Mouse (Mus musculus) yolk sac, embryonic 10.5 days (tissue): ENCODE data around the gene Gm9508.
"Not testable (repeated sequence)": the region's sequence is repeated elsewhere in the genome, so short reads cannot be mapped to it uniquely, and the experiment has no call there.

Experiments
- DNase-seq: peaks from one replicate; pipeline ENCODE4 v3.0.0-alpha.2; 2017; ENCODE audit warnings: low spot score

The Gm9508 gene

DNA sequence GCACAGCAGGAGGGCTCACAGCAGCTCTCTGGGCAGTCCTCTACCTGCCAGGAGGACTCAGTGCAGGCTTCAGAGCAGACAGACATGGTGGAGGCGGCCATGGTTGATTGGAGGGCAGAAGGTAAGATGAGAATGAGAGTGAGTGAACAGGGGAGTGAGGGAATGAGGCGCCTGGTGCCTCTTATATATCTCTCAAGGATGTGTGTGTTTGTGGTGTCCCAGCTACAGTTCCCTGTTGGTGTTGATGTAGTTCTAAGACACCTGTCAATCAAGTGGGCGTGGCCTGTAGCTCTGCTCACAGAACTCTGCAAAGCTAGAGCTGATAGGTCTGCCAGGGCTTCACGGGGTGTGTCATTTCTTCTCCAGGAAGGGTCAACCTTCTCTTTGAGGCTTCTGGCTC lies at the start of gene Gm9508:
Gene Gm9508, minus strand, starts transcription at position 101 of the 400 bp plus-strand sequence.
- DNase-seq: no peak

DNA sequence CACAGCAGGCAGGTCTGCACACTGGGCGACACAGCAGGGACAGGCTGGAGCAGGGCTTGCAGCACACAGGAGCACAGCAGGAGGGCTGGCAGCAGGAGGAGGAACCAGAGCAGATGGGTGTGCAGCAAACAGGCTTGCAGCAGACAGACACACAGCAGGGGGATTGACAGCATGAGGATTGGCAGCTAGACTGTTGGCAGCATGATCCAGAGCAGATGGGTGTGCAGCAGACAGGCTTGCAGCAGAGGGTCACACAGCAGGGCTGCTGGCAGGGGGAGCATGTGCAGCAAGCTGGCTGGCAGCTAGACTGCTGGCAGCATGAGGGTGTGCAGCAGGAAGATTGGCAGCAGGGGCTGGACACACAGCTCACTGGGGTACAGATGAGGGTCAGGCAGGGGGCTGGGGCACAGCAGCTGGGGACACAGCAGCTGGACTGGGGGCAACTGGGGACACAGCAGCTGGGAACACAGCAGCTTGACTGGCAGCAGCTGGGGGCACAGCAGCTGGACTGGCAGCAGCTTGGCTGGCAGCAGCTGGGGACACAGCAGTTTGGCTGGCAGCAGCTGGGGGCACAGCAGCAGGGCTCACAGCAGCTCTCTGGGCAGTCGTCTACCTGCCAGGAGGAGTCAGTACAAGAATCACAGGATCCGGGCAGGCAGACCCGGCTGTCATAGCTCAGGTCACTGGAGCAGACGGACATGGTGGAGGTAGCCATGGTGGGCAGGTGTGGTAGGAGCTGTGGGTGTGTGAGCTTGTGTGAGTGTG lies 45.1 kb upstream of the Gm9508 start, which contains the start of gene Gm18596:
Gene Gm18596, minus strand, starts transcription at position 715 of the 765 bp plus-strand sequence.
- not testable (repeated sequence) for DNase-seq

DNA sequence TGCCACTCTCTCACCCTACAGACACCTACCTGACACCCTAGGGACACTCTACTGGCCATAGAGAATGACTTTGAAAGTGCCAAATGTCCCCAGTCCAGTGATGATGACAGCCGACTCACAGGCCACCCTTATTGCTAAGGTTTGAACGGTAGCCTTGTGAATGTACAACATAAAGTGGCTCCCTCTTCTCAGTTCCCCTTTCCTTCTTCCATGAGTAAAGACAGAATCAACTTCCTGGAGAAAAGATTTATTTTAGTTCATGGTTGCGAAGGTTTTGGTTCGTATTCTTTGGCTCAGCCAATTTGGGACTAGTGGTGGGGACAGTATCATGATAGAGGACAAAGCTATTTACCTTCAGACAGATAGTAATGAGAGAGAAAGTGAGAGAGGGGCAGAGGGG lies 41.9 kb upstream of the Gm9508 start:
- no peak for DNase-seq

DNA sequence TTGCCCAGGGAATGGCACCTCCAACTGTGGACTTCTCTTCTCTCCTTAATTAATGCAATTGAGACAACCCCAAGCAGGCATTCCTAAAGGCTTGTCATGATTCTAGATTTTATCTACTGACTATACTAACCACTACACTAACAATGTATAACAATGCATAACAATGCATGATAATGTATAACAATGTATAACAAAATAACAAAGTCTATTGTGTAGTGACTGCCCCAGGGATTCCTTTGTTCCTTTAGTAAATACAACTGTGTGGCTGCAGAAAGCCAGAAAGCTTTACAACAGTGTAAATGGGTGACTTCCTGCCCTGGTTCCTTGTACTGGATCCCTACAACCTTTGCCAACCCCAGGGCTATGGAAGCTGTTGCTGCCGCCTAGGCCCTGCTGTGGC lies 38.9 kb upstream of the Gm9508 start:
- DNase-seq: no peak

DNA sequence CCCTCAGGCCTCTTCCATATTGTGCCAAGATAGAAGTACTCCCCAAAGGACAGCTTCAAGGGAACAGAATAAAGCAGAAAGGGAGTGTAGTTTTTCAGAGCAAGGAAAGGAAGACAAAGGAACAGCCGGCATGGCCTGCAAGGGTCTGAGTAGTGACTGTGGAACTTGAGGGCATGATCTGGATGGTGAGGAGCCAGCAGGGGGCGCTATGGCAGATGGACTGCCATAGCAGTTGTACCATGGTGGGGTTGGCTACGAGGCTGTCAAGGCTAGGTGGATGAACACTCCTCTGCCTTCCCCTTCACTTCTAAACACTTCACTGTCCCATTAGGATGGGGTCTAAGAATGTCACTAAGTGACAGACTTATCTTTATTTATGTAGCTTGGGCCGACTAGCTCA lies 32.2 kb upstream of the Gm9508 start:
- no peak for DNase-seq

DNA sequence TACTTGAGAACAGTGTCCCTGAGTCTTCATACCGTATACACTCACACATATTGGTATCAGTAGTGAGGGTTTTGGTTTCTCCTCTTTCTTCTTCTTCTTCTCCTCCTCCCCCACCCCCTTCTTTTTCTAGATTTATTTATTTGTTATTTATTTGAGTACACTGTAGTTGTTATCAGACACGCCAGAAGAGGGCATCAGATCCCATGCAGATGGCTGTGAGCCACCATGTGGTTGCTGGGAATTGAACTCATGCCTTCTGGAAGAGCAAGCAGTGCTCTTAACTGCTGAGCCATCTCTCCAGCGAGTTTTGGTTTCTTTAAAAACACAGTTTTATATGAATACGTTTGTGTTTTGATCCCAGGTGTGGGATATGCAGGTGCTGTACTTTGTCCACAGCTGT lies 31.2 kb upstream of the Gm9508 start:
- DNase-seq: no peak

DNA sequence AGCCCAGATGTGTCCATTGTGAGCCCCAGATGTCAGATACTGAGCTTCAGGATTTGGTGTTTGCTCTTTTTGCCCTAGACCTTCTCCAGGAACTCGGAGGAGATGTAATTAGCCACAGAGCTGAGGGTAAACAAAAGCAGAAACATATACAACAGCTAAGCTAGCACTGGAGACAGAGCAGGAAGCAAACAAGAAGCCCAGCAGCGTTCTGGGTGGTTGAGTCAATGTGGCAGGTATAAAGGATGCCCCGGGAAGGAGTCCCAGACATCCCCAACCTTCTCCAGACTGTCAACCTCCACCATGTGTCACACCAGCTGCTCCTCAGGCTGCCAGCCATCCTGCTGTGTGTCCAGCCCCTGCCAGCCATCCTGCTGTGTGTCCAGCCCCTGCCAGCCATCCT lies 29.2 kb upstream of the Gm9508 start, which contains the start of gene Gm10100:
Gene Gm10100, plus strand, starts transcription at position 301 of the 400 bp plus-strand sequence.
- no peak for DNase-seq

DNA sequence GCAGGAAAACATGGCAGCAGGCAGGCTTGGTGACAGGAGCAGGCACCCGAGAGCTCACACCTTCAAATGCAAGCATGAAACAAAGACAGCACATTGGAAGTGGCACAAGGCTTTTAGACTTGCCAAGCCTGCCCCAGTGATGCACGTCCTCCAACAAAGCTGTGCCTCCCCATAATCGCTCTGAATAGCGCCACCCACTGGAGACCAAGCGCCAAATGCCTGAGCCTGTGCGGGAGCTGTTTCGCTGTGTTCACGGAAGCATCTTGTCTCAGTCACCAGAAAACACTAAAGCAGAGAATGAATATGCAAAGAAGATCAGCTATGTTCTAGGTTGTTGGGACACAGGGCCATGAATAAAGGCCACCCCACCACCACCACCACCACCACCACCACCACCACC lies 27.8 kb upstream of the Gm9508 start:
- no peak for DNase-seq

DNA sequence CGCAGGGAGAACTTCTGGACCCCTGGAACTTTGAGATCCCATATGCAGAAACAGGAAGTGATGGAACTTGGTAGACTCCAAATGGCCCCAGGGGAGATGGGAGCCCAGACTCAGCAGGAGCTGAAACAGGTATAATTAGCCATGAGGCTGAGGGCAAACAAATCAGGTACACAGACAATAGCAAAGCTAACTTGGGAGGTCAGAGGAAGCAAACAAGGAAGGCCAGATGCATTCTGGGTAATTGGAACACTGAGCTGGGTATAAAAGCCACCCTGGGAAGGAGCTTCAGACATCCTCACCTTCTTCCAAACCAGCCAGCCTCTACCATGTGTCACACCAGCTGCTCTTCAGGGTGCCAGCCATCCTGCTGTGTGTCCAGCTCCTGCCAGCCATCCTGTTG lies 23.3 kb upstream of the Gm9508 start, which contains the start of gene Krtap12-1:
Gene Krtap12-1, plus strand, starts transcription at position 301 of the 400 bp plus-strand sequence.
- not testable (repeated sequence) for DNase-seq

DNA sequence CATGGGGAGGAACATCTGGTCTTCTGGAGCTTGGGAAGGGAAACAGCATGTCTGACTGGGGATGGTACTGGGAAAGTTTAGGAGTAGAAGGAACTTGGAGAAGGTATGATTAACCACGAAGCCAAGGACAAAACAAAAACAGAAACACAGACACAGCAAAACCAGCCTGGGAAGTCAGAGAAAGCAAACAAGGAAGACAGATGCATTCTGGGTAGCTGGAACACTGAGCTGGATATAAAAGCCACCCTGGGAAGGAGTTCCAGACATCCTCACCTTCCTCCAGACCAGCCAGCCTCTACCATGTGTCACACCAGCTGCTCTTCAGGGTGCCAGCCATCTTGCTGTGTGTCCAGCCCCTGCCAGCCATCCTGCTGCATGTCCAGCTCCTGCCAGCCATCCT lies 18.5 kb upstream of the Gm9508 start, which contains the start of gene Gm10142:
Gene Gm10142, plus strand, starts transcription at position 301 of the 400 bp plus-strand sequence.
- DNase-seq: no peak

DNA sequence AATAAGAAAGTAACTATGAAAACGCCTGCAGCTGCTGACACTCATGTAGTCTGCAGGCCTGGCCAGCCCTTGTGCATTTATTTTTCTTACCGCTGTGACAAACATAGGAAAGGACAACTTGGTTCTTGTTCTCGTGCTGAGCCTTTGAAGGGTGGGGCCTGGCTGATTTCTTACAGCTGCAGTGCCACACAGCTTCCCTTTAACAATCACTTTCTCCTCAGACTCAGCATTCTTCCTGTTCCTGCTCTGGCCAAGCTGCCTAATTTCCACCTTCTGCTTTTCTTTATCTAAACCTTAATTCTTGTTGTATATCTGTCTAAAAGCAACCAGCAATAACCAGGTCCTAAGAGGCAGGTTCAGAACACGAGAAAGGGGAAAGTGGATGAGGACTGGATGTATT lies 16.7 kb upstream of the Gm9508 start:
- DNase-seq: no peak

DNA sequence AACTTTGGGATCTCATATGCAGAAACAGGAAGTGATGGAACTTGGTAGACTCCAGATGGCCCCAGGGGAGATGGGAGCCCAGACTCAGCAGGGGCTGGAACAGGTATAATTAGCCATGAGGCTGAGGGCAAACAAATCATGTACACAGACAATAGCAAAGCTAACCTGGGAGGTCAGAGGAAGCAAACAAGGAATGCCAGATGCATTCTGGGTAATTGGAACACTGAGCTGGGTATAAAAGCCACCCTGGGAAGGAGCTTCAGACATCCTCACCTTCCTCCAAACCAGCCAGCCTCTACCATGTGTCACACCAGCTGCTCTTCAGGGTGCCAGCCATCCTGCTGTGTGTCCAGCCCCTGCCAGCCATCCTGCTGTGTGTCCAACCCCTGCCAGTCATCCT lies 14.1 kb upstream of the Gm9508 start, which contains the start of gene Gm10024:
Gene Gm10024, plus strand, starts transcription at position 301 of the 400 bp plus-strand sequence.
- not testable (repeated sequence) for DNase-seq

DNA sequence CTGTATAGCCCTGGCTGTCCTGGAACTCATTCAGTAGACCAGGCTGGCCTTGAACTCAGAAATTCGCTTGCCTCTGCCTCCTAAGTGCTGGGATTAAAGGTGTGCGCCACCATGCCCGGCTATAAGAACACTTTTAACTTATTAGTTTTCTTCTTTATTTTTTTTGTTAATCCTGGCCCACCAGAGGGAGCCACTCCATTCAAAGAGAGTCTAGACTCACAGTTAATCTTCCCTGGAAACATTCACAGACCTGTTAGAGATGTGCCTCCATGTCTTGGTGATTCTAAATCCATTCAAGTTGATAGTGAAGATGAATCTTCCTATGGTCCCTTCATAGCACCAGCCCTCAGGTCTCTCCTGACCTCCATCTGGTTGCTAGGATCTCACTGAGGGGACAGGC lies 12.8 kb upstream of the Gm9508 start:
- no peak for DNase-seq

DNA sequence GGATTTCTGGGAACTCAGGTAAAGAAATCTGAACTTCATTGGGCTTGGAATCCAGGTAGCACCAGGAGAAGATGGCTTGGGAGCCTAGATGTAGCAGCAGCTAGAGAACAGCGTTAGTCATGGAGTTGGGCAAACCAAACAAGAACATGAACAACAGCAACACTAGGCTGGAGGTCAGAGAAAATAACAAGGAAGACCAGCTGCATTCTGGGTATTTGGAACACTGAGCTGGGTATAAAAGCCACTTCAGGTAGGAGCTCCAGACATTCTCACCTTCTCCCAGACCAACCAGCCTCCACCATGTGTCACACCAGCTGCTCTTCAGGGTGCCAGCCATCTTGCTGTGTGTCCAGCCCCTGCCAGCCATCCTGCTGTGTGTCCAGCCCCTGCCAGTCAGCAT lies 9.3 kb upstream of the Gm9508 start, which contains the start of gene Gm10272:
Gene Gm10272, plus strand, starts transcription at position 301 of the 400 bp plus-strand sequence.
- no peak for DNase-seq

DNA sequence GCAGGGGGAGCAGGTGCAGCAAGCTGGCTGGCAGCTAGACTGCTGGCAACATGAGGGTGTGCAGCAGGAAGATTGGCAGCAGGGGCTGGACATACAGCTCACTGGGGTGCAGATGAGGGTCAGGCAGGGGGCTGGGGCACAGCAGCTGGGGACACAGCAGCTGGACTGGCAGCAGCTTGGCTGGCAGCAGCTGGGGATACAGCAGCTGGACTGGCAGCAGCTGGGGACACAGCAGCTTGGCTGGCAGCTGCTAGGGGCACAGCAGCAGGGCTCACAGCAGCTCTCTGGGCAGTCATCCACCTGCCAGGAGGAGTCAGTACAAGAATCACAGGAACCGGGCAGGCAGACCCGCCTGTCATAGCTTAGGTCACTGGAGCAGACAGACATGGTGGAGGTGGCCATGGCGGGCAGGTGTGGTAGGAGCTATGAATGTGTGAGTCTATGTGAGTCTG lies 6.7 kb downstream of the Gm9508 start, which contains the start of gene Gm19402:
Gene Gm19402, minus strand, starts transcription at position 402 of the 452 bp plus-strand sequence.
- DNase-seq: not testable (repeated sequence)

DNA sequence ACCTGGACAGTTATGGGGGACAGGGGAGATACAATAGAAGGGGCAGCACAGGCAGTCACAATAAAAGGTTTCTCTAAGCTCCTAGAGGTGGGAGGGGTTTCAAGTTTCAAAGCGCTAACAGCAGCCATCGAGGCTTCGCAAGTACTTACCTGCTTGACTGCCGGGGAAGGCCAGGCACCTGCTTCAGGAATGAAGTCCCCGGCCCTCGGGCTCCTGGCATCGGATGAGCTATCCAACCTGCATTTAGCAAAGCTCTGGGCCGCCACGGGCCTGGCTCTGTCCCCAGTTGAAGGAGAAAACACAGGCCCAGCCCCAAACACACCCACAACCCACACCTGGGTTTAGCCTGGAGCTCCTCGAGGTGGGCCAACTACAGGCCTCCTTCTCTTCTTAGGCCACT lies 10.0 kb downstream of the Gm9508 start:
- DNase-seq: no peak

DNA sequence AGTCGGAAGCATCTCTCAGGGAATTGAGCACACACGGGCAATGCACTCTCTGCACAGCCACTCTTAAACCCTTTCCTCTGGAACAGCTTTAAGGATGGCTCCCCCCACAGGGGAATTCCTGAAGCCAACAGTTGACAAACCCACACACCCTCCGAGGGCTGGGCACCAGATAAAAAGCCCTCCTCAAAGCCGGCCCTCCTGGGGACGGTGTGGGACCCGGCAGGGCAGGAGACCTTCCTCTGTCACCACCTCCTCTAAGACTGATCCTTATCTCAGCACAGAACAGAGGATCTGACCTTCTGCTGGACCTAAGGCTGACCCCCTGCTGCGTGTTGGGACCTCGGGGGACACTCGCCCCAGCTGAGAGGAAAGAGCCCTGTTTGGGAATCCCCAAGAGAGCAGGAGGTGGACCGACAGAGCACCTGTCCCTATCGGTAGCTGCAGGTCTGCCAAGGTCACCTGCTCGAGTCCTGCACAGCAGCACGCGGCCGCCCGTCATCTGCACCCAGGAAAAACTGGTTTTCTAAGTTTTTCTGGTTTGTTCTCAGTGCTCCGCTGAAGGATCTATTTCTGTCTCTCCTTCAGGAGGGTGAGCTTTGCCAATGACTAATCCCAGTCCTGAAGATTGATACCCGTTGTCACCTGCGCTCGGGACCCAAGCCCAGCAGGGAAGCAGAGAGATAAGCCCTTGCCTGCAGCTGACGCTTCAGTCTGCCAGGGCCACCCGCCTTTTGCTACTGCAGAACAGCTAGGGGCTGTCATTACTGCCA lies 11.0 kb downstream of the Gm9508 start, which contains the start of gene Tspear:
Gene Tspear, plus strand, starts transcription at position 675 of the 770 bp plus-strand sequence.
- DNase-seq: no peak

DNA sequence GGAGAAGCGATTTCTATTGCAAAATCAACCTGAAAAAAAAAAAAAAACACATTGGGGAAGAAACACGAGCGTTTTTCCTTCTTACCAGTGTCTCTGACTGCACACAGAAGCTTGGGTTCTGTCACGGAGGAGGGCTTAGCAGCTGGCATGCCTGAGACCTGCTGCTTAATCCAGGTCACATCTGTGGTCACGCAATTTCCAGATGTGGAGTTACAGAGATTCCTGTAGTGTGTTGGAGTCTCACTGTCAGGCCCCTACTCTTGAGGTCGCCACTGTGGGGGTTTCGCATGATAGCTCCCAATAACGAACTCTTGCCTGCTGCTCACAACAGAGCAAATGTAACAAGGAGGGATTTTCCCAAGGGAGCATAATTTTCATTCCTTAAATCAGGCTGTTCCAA lies 12.9 kb downstream of the Gm9508 start:
- no peak for DNase-seq

DNA sequence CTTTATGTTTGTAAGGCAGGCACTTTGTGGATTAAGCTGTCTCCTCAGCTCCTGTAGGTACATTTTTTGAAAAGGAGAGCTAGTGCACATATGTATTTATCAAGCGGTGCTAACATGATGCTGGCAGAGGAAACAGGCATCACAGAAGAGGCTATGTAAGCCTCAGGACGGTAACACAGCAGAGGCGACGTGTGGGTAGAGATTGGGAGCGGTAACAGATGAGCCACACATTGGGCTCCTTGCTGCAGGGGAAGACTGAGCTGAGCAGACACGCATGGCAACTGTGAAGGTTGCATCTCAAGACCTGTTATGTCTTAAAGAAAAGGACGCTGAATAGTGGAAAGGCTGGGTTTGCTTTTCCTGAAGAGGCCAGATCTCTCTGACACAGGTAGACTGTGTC lies 14.0 kb downstream of the Gm9508 start:
- no peak for DNase-seq

DNA sequence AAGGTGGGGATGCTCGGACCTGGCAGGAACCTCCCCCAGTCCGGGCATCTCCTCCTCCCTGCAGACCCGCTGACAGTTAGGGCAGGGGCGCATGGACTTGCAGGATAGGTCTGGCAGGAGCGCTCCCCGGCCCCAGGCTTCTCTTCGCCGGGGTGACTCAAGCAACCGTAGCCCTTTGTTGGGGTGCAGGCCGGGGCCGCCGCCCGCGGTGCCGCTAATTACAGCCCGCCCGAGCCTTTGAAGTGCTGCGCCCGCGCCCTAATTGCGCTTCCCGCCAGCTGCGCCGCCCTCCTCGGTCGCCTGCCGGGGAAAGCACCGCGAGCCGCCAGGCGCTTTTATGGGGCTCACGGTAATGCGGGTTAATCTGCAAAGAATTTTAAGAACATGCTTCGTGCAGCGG lies 19.5 kb downstream of the Gm9508 start:
- DNase-seq: no peak

DNA sequence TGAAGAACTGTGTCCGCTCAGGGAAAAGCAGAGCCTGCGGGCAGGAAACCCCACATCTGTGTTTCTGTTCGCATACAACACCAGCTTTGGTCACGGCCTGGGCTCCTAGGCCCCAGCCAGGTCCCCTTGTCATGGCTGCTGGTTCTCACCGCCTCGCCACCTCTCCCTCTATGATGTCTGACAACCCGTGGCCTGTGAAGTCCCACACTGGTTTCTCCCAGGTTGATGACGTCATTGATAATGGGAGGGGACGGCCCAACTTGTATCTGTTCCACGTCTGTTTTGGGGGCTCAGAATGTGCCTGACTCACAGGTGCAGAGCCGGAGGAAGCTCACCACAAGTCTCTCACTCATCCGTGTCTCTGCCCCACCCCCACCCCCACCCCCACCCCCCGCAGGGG lies 23.3 kb downstream of the Gm9508 start:
- DNase-seq: no peak

DNA sequence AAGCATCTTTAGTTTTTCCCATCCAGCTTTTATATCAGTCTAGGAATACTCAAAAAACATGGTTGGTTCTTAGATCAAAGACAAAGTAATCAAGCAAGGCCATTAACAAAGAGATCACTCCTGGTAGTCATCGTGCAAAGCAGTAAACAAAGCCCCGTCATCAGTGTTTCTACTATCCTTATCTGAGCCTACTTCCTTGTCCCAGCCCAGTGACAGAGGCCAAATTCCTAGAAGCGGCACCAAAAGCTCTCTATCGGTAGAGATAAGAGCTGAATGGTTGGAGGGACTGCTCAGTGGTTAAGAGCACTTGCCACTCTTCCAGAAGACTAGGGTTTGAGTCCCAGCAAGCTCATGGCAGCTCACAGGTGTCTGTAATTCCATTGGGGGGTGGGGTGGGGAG lies 25.5 kb downstream of the Gm9508 start:
- DNase-seq: peak; percentile 60

DNA sequence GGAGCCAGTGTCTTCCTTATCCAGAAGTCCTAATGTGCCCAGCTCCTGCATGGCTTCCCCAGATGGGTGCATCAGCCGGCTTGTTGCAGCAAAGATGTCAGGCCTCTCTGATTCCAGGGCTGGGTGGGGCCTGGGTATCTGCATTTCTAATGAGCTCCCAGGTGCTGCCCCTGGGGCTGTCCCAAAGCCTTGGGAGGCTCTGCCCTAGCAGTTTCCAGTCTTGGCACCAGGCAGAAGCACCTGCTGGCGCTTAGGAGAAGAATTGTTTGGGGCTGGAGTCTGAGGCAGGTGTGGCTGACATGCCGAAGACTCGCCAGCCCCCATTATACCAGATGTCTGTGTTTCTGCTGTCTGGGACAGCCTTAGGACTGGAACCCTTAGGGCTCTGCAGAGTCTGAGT lies 26.3 kb downstream of the Gm9508 start:
- no peak for DNase-seq
